Mouse (Mus musculus) heart, postnatal 0 days (tissue): Measurements from ENCODE around the gene Ccdc149.

Experiments
- CTCF ChIP-seq: IDR thresholded peaks from 2 replicates; pipeline ENCODE4 v1.5.1; 2016; ENCODE audit warnings: antibody characterized with exemption, control low read depth, low read depth
- EP300 ChIP-seq: IDR thresholded peaks from 2 replicates; pipeline ENCODE4 v1.6.1; 2016; ENCODE audit warnings: antibody characterized with exemption, low read depth

DNA sequence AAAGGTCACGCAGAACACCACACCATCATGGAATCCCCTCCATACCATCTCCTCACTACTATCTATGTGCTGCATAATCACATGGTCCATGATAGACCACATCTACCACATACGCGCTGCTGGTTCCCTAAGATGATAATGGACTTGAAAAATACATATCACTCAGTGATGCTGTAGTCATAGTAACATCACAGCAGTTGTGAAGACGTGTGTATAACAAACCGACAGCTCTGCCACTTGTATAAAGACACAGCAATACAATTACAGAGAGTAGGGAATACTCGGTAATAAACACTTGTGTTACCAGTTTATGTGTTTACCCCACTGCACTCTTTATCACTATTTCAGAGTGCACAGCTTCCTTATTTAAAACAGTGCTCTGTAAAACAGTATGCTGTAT, 20.2 kb upstream of the Ccdc149 start:
- no peak for TF ChIP-seq EP300
- no peak for TF ChIP-seq CTCF
